Mouse (Mus musculus) spleen, postnatal 36 days (tissue): ENCODE data around the gene Cldnd1.

ENCODE experiments used
- DNase-seq, 2 experiments: peaks; one replicate each; pipeline ENCODE4 v3.0.0; 2022; ENCODE audit warnings: low spot score in 2 of 2, mixed read lengths in 1 of 2

The Cldnd1 gene

DNA sequence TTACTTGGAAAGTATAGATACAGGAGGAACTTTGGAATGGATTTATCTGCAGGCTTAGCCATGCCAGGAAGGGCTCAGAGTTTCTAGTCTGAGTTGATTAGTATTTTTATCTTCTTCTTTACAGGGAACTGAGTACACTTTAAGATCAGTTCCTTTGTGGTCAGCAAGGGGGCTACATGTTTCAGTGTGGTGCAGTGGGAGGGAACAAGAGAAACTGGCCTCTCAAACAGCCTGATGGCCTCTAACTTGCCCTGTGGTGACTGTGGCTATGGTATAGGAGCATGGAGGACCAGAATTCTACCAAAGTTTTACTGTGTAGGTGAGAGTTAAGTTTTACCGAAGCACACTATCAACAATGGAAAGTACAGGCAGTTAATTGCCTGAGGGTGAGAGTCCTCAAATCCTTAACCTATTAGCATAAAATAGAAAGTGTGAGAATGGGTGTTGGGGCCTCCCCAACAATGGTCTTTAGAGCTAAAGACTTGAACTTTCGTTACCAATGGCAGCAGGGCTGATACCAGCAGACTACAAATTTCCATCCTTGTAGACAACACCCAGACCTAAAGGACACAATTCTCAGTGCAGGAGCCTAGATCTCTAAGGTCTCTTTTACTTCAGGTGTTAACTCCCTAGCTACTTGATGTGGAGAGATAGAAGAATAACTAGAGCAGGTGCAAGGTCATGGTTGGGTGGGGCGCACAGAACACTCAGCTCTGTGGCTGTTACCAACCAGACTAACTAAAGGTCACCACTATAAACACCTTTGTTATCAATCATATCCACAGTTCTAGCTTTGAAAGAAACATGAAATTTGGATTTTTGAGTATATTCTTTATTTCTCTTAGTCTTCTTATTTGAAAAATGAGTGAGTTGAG is 18.9 kb upstream of the Cldnd1 start:
- DNase-seq = no peak

DNA sequence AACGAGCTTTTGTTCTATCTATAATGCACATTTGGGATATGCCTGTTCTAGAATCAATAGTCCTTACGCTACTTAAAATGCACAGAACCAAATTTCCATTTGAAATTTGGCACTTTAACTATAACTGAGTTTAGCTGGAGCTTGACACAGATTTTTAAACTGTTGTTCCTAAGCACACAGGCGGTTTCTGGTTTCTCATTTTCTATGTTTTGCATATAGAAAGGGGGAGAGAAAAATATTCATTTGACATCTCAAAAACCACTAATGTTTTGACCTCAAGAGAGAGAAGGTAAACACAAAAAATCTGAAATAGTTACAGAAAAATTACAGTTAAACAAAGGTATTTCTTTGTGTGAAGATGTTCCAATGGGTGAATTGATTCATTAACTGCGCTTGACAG is 18.2 kb upstream of the Cldnd1 start:
- DNase-seq = no peak

DNA sequence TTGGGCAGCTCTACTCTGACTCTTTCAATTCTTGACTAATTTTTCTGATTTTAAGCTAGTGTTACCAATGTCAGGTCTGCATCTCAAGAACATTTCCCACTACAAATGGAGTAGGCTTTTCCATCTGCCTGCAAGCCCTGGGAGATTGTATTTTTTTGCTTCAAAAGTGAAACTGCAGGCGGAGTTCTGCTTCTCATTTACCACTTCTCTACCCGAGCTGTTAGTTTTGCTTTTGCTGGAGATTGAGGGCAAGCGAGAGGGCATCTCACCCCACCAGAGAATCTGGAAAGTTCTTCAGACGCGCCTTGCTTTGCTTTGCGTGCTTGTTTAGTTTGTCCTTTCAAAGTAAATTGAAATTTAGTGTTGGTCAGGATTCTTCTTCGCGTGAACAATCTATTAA is 15.5 kb upstream of the Cldnd1 start:
- peak; percentile 27 to 51 for DNase-seq

DNA sequence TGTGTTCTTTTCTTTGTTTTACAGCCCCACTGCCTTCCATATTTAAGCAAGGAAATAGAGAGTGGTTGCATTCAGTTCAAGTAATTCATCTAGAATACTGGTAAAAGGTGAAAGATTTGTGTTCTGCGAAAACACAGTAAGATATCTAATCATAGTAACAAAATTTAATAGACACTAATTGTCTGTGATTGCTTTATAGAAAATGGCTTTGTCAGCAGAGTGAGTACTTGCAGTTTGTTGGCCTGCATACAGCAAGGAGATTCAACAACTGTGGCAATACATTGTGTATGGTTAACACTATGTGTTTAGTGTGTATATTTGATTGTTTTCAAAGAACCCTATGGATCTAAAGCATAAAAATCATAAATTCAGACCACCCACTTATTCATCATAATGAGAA is 14.6 kb upstream of the Cldnd1 start:
- DNase-seq = no peak

DNA sequence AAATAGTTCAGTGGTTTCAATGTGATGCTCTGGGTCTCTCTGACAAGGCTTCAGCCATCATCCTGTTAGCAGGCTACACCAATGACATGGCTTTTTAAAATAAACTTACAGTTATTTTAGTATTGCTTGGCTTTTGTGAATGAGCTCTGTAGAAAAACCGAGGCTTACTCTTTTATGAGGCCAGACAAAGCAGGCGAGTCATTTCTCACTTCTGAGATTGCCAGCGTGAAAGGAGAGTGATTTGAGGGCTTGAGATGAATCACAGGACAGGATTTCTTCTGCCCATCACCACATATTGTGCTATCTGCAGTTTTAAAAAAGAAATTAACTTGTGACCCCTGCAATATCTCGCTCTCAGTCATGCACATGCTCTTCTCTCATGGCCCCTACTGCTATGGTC is 12.7 kb upstream of the Cldnd1 start:
- no peak for DNase-seq

DNA sequence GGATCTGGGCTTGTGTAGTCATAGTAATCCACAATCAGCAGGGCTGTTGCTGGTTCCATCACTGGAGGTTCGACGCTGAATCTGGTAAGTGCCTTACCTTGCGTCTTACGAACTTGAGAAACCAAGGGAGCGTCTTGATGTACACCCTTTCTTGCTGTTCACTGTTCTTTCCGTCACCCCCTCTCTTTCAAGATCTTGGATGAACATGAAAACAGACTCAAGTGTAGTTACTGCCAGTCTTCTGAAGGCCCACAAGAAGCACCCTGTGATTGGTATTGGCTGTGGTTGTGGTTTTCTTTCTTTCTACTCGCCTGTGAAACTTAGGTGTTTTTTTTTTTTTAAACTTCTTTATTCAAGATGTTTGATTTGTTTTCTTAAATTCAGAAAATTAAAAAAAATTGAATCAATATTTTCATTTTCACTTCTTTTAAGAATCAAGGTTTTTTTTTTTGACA is 9.0 kb upstream of the Cldnd1 start, which contains the start of gene Gpr15:
Gene Gpr15 (minus strand): TSS at position 405 of the 455 bp plus-strand sequence.
- no peak for DNase-seq

DNA sequence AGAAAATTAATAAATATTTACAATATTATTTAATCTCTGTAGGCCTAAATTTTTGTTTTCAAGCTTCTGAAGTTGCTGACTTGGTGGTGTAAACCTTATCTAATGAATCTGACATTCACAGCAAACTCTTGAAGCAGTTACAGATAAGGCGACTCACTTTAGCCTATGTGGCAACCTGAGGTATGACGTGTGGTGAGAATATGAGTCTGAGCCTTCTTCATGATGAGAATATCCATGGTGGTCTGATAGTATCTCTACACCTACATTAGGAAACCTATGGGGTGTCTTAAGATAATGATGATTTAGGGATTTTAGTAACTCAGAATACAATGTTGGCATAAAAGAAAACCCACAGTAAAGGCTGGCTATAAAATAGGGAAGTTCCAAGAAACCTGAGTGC is 5.4 kb upstream of the Cldnd1 start:
- DNase-seq = no peak

DNA sequence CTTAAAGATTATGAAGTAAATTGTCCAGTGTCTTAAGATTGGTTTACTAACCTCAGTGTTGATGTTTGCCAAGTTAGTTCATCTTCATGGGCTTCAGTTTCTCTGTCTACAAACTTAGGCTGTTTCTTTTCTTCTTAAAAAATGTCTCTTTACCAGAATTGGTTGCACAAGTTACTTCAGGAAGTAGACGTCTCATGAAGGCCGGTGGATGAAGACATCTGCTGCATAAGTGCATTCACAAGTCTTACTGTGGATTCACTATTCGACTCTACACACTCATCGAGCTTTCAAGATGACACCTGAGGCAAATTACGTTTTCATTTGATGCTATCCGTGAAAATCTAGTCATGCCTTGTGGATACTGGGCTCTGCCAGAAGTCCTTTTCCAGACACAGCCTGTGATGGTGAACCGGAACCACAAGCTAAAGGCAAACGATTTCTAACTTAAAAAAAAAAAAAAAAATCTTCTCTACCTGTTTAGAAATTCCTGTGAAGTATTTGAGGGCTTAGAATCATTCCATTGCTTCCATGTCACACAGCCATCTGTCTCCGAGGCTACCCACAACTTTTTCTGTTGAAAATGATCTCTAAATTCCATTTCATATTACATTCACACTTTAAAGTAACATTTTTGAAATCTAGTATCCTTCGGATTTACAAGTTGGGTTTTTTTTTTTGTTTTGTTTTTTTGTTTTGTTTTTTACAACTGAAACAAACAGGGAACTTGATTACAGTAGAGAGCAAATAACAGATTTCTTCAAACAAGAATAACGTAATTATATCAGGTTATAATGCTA is 832 bp upstream of the Cldnd1 start:
- DNase-seq = no peak

DNA sequence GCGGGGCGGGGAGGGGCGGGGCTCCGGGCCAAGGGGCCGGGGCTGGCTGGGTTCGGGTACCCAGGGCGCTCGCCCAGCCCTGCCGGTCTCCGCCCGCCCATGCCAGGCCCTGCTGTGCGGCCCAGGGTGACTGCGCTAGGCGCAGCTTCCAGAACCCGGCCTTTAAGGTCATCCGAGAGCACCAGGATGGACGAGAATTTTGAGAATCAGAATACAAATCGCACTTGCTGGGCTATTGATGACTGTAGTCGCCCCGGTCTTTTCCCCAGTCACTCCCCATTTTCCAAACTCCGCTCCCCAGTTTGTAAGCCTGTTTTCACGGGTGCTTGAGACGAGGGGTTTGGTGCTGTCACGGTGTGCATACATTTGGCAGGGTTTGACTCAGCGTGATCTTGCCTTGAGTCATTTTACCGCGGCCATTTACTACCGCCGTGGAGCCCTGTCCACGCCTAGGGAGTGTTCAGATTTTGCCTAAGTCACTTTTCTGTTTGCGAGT is 514 bp downstream of the Cldnd1 start:
- no peak for DNase-seq

DNA sequence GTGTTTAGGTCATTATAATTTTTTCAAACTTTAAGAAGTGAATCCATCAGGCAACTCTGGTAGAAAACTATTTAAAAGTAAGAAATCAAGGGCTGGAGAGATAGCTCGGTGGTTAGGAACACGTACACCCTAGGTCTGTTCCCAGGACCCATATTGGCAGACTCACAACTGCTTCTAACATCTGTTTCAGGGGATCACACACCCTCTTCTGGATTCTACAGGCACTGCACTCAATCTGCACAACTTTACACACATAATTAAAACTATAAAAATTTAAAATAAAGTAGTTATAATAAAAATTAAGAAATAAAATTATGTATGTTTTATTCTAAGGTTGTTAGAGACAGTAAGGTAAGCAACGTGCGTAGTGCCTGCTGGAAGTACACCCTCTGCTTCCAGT is 10.5 kb downstream of the Cldnd1 start:
- no peak for DNase-seq

DNA sequence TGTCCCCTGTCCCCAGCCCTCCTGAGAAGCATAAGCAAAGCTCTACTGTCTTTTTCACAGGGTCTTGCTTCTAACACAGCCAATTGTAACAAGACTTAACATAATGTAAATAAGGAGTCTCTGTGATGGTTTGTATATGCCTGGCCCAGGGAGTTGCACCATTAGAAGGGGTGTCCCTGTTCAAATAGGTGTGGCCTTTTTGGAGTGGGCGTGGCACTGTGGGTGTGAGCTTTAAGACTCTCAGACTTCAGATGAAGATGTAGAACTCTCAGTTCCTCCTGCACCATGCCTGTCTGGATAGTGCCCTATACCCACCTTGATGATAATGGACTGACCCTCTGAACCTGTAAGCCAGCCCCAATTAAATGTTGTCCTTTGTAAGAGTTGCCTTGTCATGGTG is 11.1 kb downstream of the Cldnd1 start:
- DNase-seq = no peak

DNA sequence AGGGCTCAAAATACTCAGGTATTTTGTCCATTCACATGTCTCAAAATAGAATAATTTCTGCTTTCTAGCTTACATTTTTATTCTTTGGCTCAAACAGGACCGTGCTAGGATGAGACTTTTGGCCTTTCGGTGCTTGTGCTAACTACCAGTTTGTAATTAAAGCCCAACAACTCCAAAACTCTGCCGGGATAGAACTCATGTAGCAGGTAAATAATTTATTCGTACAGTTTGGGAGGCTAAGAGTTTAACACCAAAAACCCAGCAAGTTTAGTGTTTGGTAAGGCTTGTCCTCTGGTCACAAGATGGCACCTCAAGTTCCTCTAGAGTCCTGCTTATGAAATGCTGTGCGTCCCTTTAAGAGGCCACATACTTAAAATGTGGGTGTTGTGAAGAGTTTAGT is 13.0 kb downstream of the Cldnd1 start:
- no peak for DNase-seq

DNA sequence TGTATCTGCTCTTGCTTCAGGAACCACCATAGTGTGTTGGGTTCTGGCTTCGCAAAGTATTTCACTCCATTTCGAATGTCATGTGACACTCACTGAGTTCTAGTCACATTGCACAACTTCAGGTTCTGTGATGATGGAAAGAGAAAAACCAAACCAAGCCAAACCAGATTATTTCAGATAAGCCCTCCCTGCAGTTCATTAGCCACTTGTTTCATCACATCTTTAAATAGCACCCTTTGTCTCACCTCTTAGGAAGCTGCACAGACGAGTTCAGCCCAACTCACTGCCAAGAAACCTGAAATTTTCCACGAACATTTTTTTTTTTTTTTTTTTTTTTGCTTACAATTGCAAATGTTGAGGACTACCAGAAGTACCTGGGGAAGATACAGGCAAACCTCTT is 19.0 kb downstream of the Cldnd1 start:
- no peak for DNase-seq

DNA sequence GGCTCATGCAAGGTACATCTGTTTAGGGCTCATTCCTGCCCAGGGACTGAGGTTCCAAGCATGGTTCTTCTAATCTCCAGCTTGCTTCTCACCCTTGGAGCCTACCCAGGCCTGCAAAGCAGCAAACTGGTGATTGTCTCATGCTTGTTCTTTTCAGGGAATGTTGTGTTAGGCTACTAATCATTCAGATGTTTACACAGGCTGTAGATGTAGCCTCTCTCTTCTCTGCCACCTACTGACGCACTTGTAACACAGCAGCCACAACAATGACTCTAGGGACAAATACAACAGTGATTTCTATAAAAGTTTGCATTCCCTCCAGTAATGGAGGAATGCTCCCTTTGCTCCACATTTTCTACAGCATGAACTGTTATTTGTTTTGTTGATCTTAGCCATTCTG is 23.6 kb downstream of the Cldnd1 start:
- no peak for DNase-seq

DNA sequence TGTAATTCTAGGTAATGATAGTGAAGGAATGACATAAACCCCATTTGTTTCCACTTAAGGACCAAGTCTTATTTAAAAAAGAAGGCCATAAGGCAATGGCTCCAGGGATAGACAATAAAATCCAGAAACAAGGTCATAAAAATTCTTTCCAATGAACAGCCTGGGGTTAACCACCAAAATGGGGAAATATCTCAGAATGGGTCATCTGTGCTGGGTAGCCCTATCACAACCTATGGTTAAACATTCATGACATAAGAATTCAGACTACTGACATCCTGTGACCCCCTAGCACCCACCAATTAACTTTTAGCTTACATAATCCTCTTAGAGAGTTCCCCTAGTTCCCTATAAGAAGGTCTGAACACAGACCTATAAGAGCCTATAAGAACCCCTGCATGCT is 28.5 kb downstream of the Cldnd1 start:
- DNase-seq = no peak

DNA sequence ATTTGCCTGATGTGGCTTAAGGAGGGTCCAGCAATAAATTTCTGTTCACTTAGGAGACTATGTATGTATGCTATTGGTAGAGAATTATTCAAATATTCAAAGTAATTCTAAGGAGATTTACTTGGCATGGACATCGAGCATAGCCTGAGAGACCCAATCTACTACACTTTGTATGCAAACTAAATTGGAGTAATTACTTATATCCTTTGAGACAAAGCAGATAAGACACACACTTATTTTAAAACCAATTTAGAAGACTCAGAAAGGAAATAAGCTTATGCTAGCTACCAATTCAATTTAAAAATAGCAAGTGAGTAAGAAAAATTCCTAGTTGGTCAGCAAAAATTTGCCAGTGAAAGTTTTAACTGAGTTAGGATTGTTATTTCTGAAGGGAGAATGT is 35.4 kb downstream of the Cldnd1 start, which contains the start of gene Olfr172:
Gene Olfr172 (minus strand): TSS at position 101 of the 400 bp plus-strand sequence.
- DNase-seq = no peak
